Mouse (Mus musculus) liver, embryonic 14.5 days (tissue): ENCODE data around the gene Gm10065. TPM values are rescaled to one million over a fixed set of nuclear protein-coding genes. Genes with fewer than 3 reads are reported as not detected.
A peak's percentile ranks its signal among the peaks of the same experiment; 100 is the strongest.

Experiments
- ATAC-seq: fragments of 200-750 bp; cut with Nextera tagmentation; 2 replicates; pipeline ENCODE4 v1.8.0; 2017; ENCODE audit warnings: moderate number of reproducible peaks, mild to moderate bottlenecking, moderate library complexity; ENCODE audit not compliant: insufficient read depth
- DNase-seq, 3 experiments: peaks; one replicate each; pipeline ENCODE4 v3.0.0-alpha.2; 2012 to 2013; ENCODE audit warnings: low read depth in 3 of 3, low spot score in 3 of 3
- H3K27ac ChIP-seq: fragments of 300-500 bp; sonication (generic); 2 replicates; pipeline ENCODE4 v1.5.1; 2014; ENCODE audit warnings: moderate library complexity, mild to moderate bottlenecking, control low read depth, inconsistent platforms
- H3K27me3 ChIP-seq: fragments of 300-500 bp; sonication (generic); 2 replicates; pipeline ENCODE4 v1.6.1; 2014; ENCODE audit warnings: mild to moderate bottlenecking, low read length, moderate library complexity; ENCODE audit not compliant: control insufficient read depth, insufficient read depth
- H3K36me3 ChIP-seq: fragments of 300-500 bp; sonication (generic); replicated peaks from 2 replicates; pipeline ENCODE4 v1.6.1; 2014; ENCODE audit warnings: low read depth; ENCODE audit not compliant: control insufficient read depth, insufficient read depth
- H3K4me1 ChIP-seq, 2 experiments: fragments of 200-500 bp in 1 of 2; fragments of 300-500 bp in 1 of 2; sonication (generic) in 1 of 2; replicated peaks; 2 replicates each; pipeline ENCODE4 v1.6.1; 2012 to 2014; ENCODE audit warnings: antibody characterized with exemption in 1 of 2, inconsistent platforms in 1 of 2, low read length in 1 of 2; ENCODE audit not compliant: control insufficient read depth in 2 of 2, insufficient read depth in 2 of 2
- H3K4me2 ChIP-seq: fragments of 300-500 bp; sonication (generic); 2 replicates; pipeline ENCODE4 v1.6.1; 2014; ENCODE audit warnings: low read depth, mild to moderate bottlenecking, control low read depth, moderate library complexity
- H3K4me3 ChIP-seq, 2 experiments: fragments of 200-500 bp in 1 of 2; fragments of 300-500 bp in 1 of 2; sonication (generic) in 1 of 2; 2 replicates each; pipeline ENCODE4 v1.5.1; 2012 to 2014; ENCODE audit warnings: low read depth in 2 of 2, low read length in 2 of 2, mild to moderate bottlenecking in 2 of 2, control low read depth in 1 of 2, inconsistent platforms in 1 of 2, moderate library complexity in 1 of 2; ENCODE audit not compliant: insufficient read depth in 1 of 2
- H3K9ac ChIP-seq: fragments of 300-500 bp; sonication (generic); replicated peaks from 2 replicates; pipeline ENCODE4 v1.6.1; 2014; ENCODE audit warnings: mild to moderate bottlenecking, control low read depth, moderate library complexity
- H3K9me3 ChIP-seq: fragments of 300-500 bp; sonication (generic); 2 replicates; pipeline ENCODE4 v1.6.1; 2016; ENCODE audit warnings: low read length, mixed read lengths; ENCODE audit not compliant: control insufficient read depth
- CTCF ChIP-seq: IDR thresholded peaks from 2 replicates; pipeline ENCODE4 v1.5.1; 2016; ENCODE audit warnings: antibody characterized with exemption, low read depth, control low read depth
- EP300 ChIP-seq: IDR thresholded peaks from 2 replicates; pipeline ENCODE4 v1.6.1; 2016; ENCODE audit warnings: antibody characterized with exemption, low read depth
- WGBS: fragments of 180-500 bp; shearing (Covaris S2); extraction: QIAGEN DNeasy Blood & Tissue Kit; methylation state at CpG from one replicate; pipeline ENCODE4 v1.1.7; 2014; ENCODE audit not compliant: insufficient replicate concordance; 5-methylcytosine and 5-hydroxymethylcytosine counted together
- polyA plus RNA-seq, 2 experiments: library from polyadenylated mRNA; depleted of rRNA in 1 of 2; stranded (reverse) in 1 of 2; unstranded in 1 of 2; fragments of >200 nt; fragmentation: Nextera tagmentation in 1 of 2; extraction: Ambion mirVana in 1 of 2; gene quantifications; 2 replicates each; pipeline versions ENCODE4 v1.2.1 to v1.2.3; 2012 to 2014

The Gm10065 gene
- polyA plus RNA-seq, 2 experiments: not detected

DNA sequence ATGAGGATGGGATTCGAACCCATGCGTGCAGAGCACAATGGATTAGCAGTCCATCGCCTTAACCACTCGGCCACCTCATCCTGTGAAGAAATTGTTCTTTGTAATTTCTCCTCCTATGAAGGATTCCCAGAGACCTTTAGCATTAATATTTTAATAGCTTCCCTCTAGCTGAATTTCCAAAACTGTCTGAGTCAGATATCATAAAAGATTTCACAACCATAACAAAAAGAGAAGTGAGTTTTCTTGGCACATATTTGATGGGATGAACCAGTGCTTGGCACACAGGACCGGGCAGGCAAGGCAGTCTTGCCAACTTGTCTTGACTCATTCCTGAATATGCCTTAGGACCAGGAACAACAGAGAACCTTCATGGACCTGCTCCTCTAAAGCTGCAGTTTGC is 13.6 kb upstream of the Gm10065 start:
- Histone ChIP-seq H3K4me2 (no peak overlapping the region), H3K4me3 (no peak overlapping the region), H3K36me3 (no peaks in the 10 kb centered on the region), H3K9me3 (no peaks in the 10 kb centered on the region), H3K9ac (no peak overlapping the region), H3K27ac (no peak overlapping the region), H3K27me3 (no peaks in the 10 kb centered on the region), H3K4me1 (no peaks in the 10 kb centered on the region)
- no peak for TF ChIP-seq CTCF
- TF ChIP-seq EP300: no peak
- 78% methylated on average over 5 of the region's 5 CpGs for WGBS
- DNase-seq (no peak), ATAC-seq (no peak)

DNA sequence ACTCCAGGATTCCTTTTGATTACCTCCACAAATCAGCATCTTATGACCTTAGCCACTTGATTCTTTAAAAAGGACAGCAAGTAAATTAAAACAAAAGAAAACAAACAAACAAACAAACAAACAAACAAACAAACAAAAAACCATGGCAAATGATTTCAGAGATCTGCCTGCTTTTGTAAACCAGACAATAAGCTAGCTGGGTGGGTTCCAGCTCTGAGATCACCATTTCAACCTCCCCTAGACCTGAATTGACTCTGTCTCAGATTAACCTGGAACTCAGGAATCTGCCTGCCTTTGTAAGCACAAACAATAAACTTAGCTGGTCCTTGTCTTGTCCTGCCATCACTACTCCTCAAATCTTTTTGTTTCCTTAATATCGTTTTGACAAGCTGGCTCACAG is 7.6 kb upstream of the Gm10065 start:
- H3K4me1 ChIP-seq: no peaks in the 10 kb centered on the region
- no peaks in the 10 kb centered on the region for H3K36me3 ChIP-seq
- H3K27me3 ChIP-seq: no peaks in the 10 kb centered on the region
- ATAC-seq (no peak), DNase-seq (no peak)
- no peak overlapping the region for H3K4me3 ChIP-seq
- 64% methylated on average over 1 of the region's 1 CpGs for WGBS
- no peak overlapping the region for H3K9ac ChIP-seq
- no peak overlapping the region for H3K4me2 ChIP-seq
- H3K27ac ChIP-seq: no peak overlapping the region
- TF ChIP-seq EP300 (no peak), CTCF (no peak)
- no peaks in the 10 kb centered on the region for H3K9me3 ChIP-seq

DNA sequence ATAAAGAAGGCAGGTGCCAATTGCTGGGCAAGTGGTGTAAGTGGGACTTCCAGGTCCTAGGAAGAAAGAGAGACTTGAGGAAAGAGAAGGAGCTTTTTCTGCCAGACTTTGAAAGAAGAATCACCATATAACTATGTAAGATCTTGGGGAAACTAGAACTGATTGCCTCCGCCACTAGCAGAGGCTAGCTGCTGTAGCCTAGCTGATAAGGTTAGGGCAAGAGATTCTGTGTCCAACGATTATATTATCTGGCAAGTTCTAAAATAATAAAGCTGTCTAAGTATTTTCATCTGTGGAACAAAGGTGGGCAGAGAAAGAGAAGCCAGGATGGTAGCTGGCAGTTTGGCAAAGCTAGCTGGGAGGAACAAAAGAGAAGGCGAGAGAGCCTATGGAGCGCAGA is 6.8 kb downstream of the Gm10065 start:
- H3K9me3 ChIP-seq: no peaks in the 10 kb centered on the region
- ATAC-seq (no peak), DNase-seq (no peak)
- peaks cover 1% of the 10 kb centered on the region for H3K27me3 ChIP-seq
- H3K4me3 ChIP-seq: no peak overlapping the region
- TF ChIP-seq EP300: no peak
- H3K36me3 ChIP-seq: no peaks in the 10 kb centered on the region
- H3K4me2 ChIP-seq: no peak overlapping the region
- H3K27ac ChIP-seq: no peak overlapping the region
- peaks cover 7 to 8% of the 10 kb centered on the region in 2 experiments for H3K4me1 ChIP-seq
- no peak overlapping the region for H3K9ac ChIP-seq
- WGBS: 26% methylated on average over 4 of the region's 4 CpGs

DNA sequence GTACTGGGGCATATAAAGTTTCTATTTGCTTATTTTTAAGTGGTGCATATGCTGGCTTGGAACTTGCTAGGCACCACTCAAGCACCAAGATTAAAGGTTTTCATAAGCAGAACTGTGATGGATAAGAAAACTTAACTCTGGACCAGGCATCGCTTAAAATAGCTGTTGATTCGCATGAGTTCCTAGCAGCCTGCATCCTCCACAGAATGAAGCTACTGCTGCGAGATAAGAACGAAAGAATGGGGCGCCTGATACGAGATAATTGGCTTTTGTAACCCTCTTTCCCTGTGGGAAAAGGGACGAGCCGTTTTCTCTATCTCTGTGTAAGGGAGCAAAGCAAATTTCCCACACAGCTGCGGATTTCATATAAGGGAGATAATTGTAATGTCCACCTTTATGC is 10.1 kb downstream of the Gm10065 start:
- Histone ChIP-seq H3K9me3 (no peaks in the 10 kb centered on the region), H3K4me2 (peak overlapping the region; percentile 97), H3K4me1 (peaks cover 7 to 8% of the 10 kb centered on the region in 2 experiments), H3K4me3 (no peak overlapping the region), H3K27ac (no peak overlapping the region), H3K27me3 (peaks cover 8% of the 10 kb centered on the region), H3K9ac (no peak overlapping the region; the same call in 1 of the 2 replicates), H3K36me3 (no peaks in the 10 kb centered on the region)
- TF ChIP-seq EP300: no peak
- ATAC-seq: no peak
- WGBS: 8% methylated on average over 9 of the region's 9 CpGs
- DNase-seq: no peak

DNA sequence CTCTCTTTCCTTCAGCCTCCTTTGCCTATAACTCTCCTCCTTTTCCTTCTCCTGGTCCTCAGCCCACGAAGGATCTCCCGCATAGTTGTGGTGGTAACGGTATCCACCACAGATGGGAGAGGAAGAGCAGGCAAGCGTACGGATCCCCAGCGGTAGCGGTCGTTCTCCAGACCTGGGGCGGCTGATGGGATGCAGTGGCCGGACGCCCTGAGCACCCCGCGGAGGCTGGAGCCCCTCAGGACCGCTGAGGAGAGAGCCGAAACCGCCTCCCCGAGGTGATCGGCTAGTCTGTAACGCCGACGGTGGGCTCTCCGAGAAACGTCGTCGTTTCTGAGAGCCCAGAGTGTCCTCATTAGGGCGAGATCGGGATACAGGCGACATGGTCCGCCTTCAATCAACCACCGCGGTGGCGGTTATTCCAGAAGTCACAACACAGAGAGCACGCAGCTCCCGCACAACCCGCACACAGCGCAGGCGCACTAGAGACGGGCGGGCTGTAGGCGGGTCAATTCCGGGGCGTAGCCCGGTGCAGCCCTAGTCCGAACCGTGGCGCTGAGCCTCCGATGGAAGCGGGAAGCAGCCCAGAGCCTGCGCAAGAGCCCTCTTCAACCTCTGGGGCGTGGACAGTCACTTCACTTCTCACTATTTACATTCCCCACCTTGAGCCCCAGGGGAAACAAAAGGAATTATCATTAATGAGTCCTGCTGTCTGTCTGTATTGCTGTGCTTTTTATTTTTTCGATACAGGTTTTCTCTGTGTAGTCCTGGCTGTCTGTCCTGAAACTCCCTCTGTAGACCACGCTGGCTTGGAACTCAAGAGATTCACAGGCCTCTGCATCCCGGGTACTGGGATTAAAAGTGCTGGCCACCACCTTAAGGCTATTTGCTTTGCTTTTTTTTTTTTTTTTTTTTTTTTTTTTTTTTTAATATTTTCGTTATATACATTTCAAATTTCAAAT is 10.9 kb downstream of the Gm10065 start, which contains the start of gene Nkapl:
TSS of gene Nkapl (minus strand) at position 449 of the 959 bp plus-strand sequence.
- TF ChIP-seq EP300 (no peak), CTCF (peak; percentile 29)
- under 1% methylated on average over 54 of the region's 54 CpGs for WGBS
- Histone ChIP-seq H3K4me3 (peak within 1 kb of the TSS; percentile 64 to 84), H3K4me1 (peaks cover 7 to 8% of the 10 kb centered on the region in 2 experiments), H3K4me2 (peak within 1 kb of the TSS; percentile 97), H3K36me3 (no peaks in the 10 kb centered on the region), H3K27ac (no peak within 1 kb of the TSS), H3K27me3 (peaks cover 8% of the 10 kb centered on the region), H3K9me3 (no peaks in the 10 kb centered on the region), H3K9ac (peak within 1 kb of the TSS; percentile 76)
- peak; percentile 81 to 85 (median 82) for DNase-seq
- ATAC-seq: peak; percentile 100
